Mouse (Mus musculus) c-Kit-positive CD71-negative TER-119-negative erythroid progenitor cells, embryonic 14.5 days (primary cell): ENCODE measurements around the gene Sugct.
"Not testable (repeated sequence)": the region's sequence is repeated elsewhere in the genome, so short reads cannot be mapped to it uniquely, and the experiment has no call there.

Experiments
- DNase-seq: peaks from one replicate; pipeline ENCODE4 v3.0.0-alpha.2; 2013; ENCODE audit warnings: low read depth

Sugct gene

GRCm38 (mm10) chr13:16898084-16898792 is 797.1 kb downstream of the Sugct start:
- DNase-seq = no peak

DNA sequence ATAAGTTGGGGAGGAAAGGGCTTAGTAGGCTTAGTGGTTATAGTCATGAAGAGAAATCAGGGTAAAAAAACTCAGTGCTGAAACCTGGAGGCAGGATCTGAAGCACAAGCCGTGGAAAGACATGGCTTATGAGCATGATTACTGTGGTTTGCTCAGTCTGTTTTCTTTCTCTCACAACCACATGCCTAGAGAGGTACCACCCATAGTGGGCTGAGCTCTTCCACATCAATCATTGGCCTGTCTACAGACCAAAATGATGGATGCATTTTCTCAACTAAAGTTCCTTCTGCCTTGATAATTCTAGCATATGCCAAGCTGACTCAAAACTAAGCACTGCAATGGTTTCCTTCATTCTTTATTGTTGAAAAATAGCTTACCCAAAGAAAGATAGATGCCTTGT is 817.3 kb downstream of the Sugct start:
- no peak for DNase-seq

GRCm38 (mm10) chr13:16859986-16860385 is 835.4 kb downstream of the Sugct start:
- no peak for DNase-seq

DNA sequence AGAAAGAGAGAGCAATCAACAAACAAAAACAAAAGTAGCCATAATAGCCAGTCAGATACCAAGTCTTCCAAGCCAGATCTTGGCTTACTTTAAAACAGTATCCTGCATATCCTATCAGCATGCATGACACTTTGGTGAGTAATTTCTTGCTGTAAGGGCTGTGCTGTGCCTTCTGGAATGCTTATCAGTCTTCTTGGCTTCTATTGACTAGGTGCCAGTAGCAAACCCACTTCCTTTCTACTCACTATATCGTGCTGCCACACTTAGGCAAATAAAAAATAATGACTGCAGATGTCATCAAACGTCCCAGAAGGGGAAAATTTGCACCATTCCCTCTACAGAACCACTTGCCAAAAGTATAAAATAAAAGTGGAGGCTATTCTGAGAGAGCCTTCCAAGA is 848.1 kb downstream of the Sugct start:
- DNase-seq = no peak

GRCm38 (mm10) chr13:16840994-16841393 is 854.4 kb downstream of the Sugct start:
- no peak for DNase-seq

DNA sequence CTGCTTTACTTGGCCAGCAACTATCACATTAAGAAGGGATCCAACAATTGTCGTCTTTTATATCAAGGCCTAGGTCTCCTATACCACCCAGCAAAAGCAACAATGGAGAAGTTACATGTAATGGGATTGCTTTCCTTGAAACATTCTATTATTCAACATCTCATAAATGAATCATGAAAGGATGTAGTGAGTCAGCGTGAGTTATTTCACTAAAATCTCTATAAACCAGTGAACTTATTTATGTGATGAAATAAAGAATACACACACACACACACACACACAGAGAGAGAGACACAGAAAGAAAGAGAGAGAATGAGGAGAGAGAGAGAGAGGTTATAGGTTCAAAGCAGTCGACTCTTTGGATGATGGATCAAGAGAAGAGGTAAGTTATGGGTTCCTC is 856.9 kb downstream of the Sugct start:
- DNase-seq = no peak

DNA sequence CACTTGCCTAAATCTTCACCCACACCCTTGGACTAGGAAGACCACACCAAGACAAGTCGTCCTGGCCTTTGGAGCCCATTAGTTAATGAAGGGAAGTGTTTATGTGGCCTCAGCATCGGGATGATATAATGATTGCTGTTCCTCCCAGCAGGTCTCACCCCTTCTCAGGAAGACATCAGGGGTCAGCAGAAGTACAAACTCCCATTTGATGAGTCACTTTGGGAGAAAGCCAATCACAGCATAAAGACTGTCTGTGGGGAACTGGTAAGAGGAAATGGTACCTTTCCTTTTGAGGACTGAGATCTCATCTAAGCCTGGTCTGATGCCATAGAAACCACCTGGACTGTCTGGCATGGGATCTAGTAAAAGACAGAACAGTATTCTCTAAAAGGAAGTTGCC is 860.2 kb downstream of the Sugct start:
- no peak for DNase-seq

- DNase-seq = no peak
These were observed 862.3 kb downstream of the Sugct start for GRCm38 (mm10) chr13:16833069-16833468.

DNA sequence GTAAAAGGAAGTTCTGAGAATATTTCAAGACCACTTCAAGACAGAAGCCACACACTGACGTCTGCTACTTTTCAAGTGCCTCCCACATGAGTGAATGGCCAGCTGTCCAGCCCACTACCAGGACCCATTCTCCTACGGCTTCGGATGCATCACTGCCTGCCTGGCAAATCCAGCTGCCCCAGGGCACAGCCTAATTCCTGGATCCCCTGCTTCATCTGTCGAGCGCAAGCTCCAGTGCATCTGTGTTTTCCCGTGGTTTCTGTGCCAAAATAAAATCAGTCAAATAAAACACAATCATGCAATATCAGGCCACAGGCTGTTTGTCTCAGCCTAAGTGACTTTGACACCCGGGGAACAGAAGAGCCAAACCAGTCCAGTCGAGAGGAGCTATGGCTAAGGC is 863.5 kb downstream of the Sugct start:
- no peak for DNase-seq

DNA sequence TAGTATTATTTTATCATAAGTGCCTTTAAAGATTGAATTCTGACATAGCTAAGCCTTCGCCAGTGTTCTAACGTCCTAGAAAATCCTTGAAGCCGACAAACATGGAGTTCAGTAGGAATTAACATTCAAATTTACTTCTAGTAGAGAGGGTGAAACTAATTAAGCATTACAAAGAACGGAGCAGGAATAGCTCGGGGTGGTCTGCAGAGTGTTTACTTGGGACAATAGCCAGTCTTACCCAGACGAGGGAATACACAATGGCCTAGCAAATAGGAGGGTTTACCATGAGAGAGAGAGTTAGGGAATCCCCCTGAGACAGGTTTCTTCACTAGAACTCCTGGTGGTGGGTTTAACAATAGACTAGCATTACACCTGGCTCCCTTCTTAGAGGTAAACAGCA is 865.1 kb downstream of the Sugct start:
- DNase-seq = not testable (repeated sequence)

DNA sequence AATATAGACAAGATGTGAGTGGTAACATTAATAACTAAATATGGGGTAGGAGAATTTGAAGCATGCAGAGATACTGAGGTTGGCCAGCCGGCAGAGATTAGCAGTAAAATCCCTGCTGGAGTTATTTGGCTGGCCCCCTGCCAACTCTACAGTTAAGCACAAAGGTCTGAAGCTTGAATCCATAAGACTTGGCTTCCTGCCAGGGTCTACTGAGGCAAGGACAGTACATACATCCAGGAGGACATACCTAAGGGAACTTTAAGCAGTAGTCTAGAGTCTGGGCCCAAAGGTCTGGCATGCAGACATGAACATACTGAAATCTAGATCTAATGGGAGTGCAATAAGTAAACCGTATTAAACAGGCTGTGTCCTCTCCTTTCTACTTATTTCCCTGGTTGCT is 865.8 kb downstream of the Sugct start:
- no peak for DNase-seq

- no peak for DNase-seq
These were observed 869.7 kb downstream of the Sugct start for GRCm38 (mm10) chr13:16825619-16826018.

DNA sequence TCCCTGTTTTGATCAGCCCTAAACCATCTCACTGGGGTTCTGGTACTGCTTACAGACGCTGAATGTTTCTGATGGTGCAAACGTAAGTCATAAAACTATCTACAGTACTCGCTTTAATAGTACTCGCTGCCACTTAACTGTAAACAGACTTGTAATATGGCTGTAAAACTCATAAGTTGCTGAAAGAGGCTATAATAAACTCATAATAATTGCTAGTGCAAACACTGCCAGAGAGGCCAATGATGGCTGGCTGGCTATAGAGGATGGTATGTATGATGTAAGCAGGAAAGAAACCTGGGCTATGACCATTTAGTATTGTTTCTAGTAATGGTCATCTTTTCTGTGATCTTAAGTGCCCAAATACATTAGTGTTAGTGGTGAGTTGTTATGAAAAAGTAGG is 873.6 kb downstream of the Sugct start:
- no peak for DNase-seq

- DNase-seq = no peak
These were observed 877.9 kb downstream of the Sugct start for GRCm38 (mm10) chr13:16817471-16817870.

- no peak for DNase-seq
These were observed 878.6 kb downstream of the Sugct start for GRCm38 (mm10) chr13:16816747-16817146.

DNA sequence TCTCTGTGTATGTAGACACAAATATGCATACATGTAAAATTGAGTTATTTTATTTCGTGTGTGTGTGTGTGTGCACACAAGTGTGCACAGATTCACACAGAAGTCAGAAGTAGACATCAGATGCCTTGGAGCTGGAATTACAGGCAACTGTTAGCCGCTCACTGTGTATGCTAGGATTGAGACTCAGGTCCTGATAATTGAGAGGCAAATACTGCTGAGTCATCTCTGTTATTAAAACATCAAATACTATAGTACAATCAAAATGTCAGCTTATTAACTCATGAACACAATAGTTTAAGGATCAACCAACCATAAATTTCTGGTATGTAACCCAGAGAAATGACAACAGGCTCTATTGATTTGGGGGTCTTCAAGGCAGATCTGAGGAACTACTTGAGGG is 883.1 kb downstream of the Sugct start:
- no peak for DNase-seq
